Mouse (Mus musculus) forebrain, postnatal 0 days (tissue): ENCODE results near the gene Phc3. TPM values are rescaled to one million over a fixed set of nuclear protein-coding genes. Genes with fewer than 3 reads are reported as not detected.
"Not testable (repeated sequence)": the region's sequence is repeated elsewhere in the genome, so short reads cannot be mapped to it uniquely, and the experiment has no call there.

Experiments
- ATAC-seq: fragments of 200-750 bp; cut with Nextera tagmentation; 2 replicates; pipeline ENCODE4 v1.8.0; 2017; ENCODE audit warnings: mild to moderate bottlenecking, moderate library complexity
- DNase-seq: peaks from one replicate; pipeline ENCODE4 v3.0.0-alpha.2; 2015
- H3K27ac ChIP-seq: fragments of 300-500 bp; sonication (generic); 2 replicates; pipeline ENCODE4 v1.5.1; 2014; ENCODE audit warnings: low read depth, mild to moderate bottlenecking, antibody characterized with exemption, low read length, moderate library complexity, mixed read lengths
- H3K27me3 ChIP-seq: fragments of 300-500 bp; sonication (generic); 2 replicates; pipeline ENCODE4 v1.6.1; 2014; ENCODE audit warnings: mild to moderate bottlenecking, low read length, mixed read lengths; ENCODE audit not compliant: insufficient read depth
- H3K36me3 ChIP-seq: fragments of 300-500 bp; sonication (generic); 2 replicates; pipeline ENCODE4 v1.6.1; 2014; ENCODE audit warnings: mild to moderate bottlenecking, moderate library complexity; ENCODE audit not compliant: insufficient read depth
- H3K4me1 ChIP-seq: fragments of 300-500 bp; sonication (generic); 2 replicates; pipeline ENCODE4 v1.6.1; 2014; ENCODE audit warnings: antibody characterized with exemption; ENCODE audit not compliant: insufficient read depth
- H3K4me2 ChIP-seq: fragments of 300-500 bp; sonication (generic); 2 replicates; pipeline ENCODE4 v1.6.1; 2014; ENCODE audit warnings: low read depth, mild to moderate bottlenecking, moderate library complexity
- H3K4me3 ChIP-seq: fragments of 300-500 bp; sonication (generic); 2 replicates; pipeline ENCODE4 v1.5.1; 2014; ENCODE audit warnings: low read depth, low read length, mixed read lengths
- H3K9ac ChIP-seq: fragments of 300-500 bp; sonication (generic); 2 replicates; pipeline ENCODE4 v1.6.1; 2014; ENCODE audit warnings: mild to moderate bottlenecking
- H3K9me3 ChIP-seq: fragments of 300-500 bp; sonication (generic); 2 replicates; pipeline ENCODE4 v1.6.1; 2016; ENCODE audit warnings: low read length
- CTCF ChIP-seq: sonication (generic); IDR thresholded peaks from 2 replicates; pipeline ENCODE4 v1.5.1; 2016; ENCODE audit warnings: antibody characterized with exemption, control low read depth, low read depth
- WGBS: fragments of 180-500 bp; shearing (Covaris S2); extraction: QIAGEN DNeasy Blood & Tissue Kit; methylation state at CpG from one replicate; pipeline ENCODE4 v1.1.7; 2014; 5-methylcytosine and 5-hydroxymethylcytosine counted together
- polyA plus RNA-seq: library from polyadenylated mRNA; unstranded; fragments of >200 nt; fragmentation: Nextera tagmentation; extraction: Ambion mirVana; gene quantifications from 2 replicates; pipeline ENCODE4 v1.2.1, GENCODE M21; 2015
- total RNA-seq: library from RNA; depleted of rRNA; stranded (reverse); fragments of >200 nt; gene quantifications from 2 replicates; pipeline ENCODE4 v1.2.3, GENCODE M21; 2014

Phc3 gene
- total and polyA plus RNA-seq, 2 experiments from 2014 or later: 6.0 to 26.2 TPM

DNA sequence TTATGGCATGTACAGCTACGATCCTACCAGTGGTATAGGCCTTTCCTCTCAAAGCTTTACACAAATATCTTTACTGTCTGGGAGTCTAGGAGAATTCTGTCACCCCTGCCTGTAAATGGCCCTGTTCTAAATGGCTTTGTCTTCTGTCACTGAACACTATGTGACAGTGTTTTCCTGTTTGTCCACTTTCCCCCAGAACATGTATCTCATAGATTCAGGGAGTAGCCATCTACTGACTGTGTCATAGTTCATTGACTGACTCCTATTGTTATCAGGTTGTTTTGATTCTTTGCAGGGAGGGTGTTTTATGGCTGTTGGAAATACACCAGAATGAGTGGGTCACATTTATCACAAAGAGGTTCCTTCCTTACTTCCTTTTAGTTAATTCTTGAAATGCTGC, 99.2 kb downstream of the Phc3 start:
- no peak overlapping the region for H3K9ac ChIP-seq
- DNase-seq: no peak
- no peaks in the 10 kb centered on the region for H3K27me3 ChIP-seq
- 95% methylated on average over 1 of the region's 1 CpGs for WGBS
- H3K9me3 ChIP-seq: no peaks in the 10 kb centered on the region
- no peak for ATAC-seq
- TF ChIP-seq CTCF: no peak
- H3K36me3 ChIP-seq: no peaks in the 10 kb centered on the region
- H3K27ac ChIP-seq: no peak overlapping the region
- no peaks in the 10 kb centered on the region for H3K4me1 ChIP-seq
- H3K4me3 ChIP-seq: no peak overlapping the region
- no peak overlapping the region for H3K4me2 ChIP-seq

DNA sequence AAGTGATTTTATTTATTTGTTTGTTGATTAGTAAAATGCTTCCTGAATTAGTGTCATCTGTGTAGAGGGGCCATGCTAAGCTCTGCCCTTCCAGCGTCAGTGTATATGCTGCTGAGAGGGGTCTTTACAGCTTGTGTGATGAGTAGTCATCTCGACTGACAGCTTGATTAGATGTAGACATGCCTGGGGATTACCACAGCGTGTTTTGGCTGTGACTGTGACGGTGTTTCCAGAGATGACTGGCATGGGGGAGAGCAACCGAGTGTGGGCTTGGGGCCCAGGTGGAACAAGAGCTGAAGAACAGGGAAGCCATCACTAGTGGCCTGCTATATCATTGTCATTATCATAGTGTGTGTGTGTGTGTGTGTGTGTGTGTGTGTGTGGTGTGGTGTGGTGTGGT, 100.6 kb downstream of the Phc3 start:
- no peak overlapping the region for H3K4me2 ChIP-seq
- H3K27ac ChIP-seq: no peak overlapping the region
- H3K4me3 ChIP-seq: no peak overlapping the region
- 74% methylated on average over 5 of the region's 5 CpGs for WGBS
- no peaks in the 10 kb centered on the region for H3K36me3 ChIP-seq
- H3K9me3 ChIP-seq: no peaks in the 10 kb centered on the region
- H3K4me1 ChIP-seq: no peaks in the 10 kb centered on the region
- H3K27me3 ChIP-seq: no peaks in the 10 kb centered on the region
- no peak for DNase-seq
- TF ChIP-seq CTCF: no peak
- no peak overlapping the region for H3K9ac ChIP-seq
- no peak for ATAC-seq

DNA sequence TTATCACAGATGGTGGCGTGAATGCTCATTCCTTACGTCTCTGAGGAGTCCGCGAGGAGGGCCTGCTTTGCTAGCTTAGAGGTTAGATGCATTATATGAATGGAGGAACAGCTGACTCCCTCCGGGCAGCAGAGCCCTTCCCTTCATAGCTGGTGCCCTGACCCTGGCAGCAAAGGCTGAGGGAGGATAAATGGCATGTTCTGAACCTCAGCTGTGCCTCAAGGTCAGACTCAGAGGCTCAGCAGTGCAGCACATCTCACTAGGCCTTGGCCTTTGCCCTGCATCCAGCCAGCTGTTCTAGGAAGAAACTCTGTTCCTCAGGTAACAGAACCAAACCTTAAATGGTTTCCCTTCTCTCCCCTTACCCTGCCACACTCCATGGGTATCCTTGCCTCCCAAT, 101.0 kb downstream of the Phc3 start:
- no peak overlapping the region for H3K4me2 ChIP-seq
- H3K27ac ChIP-seq: no peak overlapping the region
- WGBS: 80% methylated on average over 5 of the region's 5 CpGs

DNA sequence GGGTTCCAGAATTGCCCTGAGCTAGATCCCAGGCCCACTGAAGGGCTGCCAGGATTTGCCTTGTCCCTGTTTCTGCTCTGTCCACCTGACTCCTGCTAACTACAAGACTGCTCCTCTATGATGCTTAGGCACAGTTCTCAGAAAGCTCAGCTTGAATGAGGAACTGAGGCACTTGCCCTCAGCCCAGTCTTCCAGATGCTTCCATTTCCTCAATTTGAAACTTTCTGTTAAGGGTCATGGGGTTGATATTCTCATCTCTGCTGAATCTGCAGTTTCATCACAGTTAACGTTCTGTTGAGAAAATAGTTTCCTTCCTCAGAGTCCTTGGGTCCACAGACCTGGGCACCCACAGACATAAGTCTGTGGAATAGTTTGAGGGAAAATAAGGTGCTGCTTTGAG, 104.6 kb downstream of the Phc3 start:
- Histone ChIP-seq H3K27ac (no peak overlapping the region), H3K4me2 (no peak overlapping the region), H3K9me3 (no peaks in the 10 kb centered on the region), H3K27me3 (no peaks in the 10 kb centered on the region), H3K9ac (no peak overlapping the region), H3K4me3 (no peak overlapping the region), H3K36me3 (no peaks in the 10 kb centered on the region), H3K4me1 (no peaks in the 10 kb centered on the region)
- DNase-seq (no peak), ATAC-seq (no peak)
- no peak for TF ChIP-seq CTCF
- 80% methylated on average over 1 of the region's 1 CpGs for WGBS

More for the DNA sequence above, 101.0 kb downstream of the Phc3 start:
- DNase-seq (no peak), ATAC-seq (no peak)
- H3K4me3 ChIP-seq: no peak overlapping the region
- H3K36me3 ChIP-seq: no peaks in the 10 kb centered on the region
- no peak overlapping the region for H3K9ac ChIP-seq
- no peaks in the 10 kb centered on the region for H3K27me3 ChIP-seq
- H3K4me1 ChIP-seq: no peaks in the 10 kb centered on the region
- H3K9me3 ChIP-seq: no peaks in the 10 kb centered on the region
- TF ChIP-seq CTCF: no peak

DNA sequence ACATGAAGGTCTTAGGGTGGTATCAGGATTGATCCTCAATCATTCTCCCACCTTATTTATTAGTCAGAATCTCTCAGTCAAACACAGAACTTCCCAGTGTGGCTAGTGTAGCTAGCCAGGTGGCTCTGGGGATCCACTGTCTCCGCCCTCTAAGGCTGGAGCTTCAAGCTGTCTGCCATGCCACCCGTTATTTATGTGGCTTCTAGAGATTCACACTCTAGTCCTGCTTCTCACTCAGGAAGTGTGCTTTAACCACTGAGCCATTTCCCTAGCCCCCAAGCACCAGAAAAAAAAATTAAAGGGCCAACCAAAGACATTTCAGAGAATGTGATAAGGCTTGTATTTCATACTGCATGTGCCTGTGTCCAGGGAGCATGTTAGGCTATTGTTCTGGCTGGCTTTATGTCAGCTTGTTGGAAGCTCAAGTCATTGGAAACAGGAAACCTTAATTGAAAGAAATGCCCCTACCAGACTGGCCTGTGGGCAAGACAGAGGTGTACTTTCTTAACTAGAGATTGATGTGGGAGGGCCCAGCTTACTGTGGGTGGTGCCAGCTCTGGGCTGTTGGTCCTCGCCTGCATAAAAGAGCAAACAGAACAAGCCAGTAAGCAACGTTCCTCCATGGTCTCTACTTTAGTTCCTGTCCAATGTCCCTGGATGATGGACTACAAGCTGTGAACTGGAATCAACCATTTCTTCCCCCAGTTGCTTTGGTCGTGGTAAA, 105.3 kb downstream of the Phc3 start:
- TF ChIP-seq CTCF: no peak
- WGBS: 78% methylated on average over 5 of the region's 5 CpGs
- no peaks in the 10 kb centered on the region for H3K4me1 ChIP-seq

DNA sequence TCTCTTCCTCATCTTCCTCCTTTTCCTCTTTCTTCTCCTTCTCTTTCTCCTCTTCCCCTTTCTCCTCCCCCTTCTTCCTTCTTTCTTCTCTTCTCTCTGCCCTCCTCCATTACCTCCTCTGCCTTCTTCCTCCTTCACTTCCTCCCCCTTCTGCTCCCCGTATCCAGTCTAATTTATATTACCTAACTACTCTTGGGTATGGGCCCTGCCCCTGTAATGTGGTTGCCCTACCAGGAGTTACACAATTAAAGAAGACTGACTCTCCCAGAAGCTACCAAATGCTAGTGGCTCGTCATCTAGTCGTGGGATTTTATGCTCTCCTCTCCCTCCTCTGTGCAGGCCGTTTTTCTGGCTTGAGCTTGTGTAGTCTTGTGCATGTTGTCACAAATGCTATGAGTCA, 108.5 kb downstream of the Phc3 start:
- Histone ChIP-seq H3K4me3 (no peak overlapping the region), H3K27ac (no peak overlapping the region), H3K9me3 (no peaks in the 10 kb centered on the region), H3K27me3 (no peaks in the 10 kb centered on the region), H3K4me1 (no peaks in the 10 kb centered on the region), H3K36me3 (no peaks in the 10 kb centered on the region), H3K9ac (no peak overlapping the region), H3K4me2 (no peak overlapping the region)
- ATAC-seq: no peak
- DNase-seq: no peak
- WGBS: 87% methylated on average over 4 of the region's 4 CpGs
- TF ChIP-seq CTCF: no peak

More for the DNA sequence above, 105.3 kb downstream of the Phc3 start:
- ATAC-seq (no peak), DNase-seq (no peak)
- no peak overlapping the region for H3K4me3 ChIP-seq
- H3K9me3 ChIP-seq: no peaks in the 10 kb centered on the region
- H3K9ac ChIP-seq: no peak overlapping the region
- H3K36me3 ChIP-seq: no peaks in the 10 kb centered on the region
- H3K27me3 ChIP-seq: no peaks in the 10 kb centered on the region
- H3K4me2 ChIP-seq: no peak overlapping the region
- no peak overlapping the region for H3K27ac ChIP-seq

DNA sequence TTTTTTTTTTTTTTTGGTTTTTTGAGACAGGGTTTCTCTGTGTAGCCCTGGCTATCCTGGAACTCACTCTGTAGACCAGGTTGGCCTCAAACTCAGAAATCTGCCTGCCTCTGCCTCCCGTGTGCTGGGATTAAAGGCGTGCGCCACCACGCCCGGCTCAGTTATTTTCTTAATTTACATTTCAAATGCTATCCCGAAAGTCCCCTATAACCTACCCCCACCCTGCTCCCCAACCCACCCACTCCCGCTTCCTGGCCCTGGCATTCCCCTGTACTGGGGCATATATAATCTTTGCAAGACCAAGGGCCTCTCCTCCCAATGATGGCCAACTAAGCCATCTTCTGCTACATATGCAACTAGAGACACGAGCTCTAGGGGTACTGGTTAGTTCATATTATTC, 109.6 kb downstream of the Phc3 start:
- ATAC-seq, H3K4me1 ChIP-seq, H3K27me3 ChIP-seq, H3K4me3 ChIP-seq, H3K36me3 ChIP-seq, H3K4me2 ChIP-seq, DNase-seq, H3K9me3 ChIP-seq, H3K27ac ChIP-seq, H3K9ac ChIP-seq: not testable (repeated sequence)
- WGBS: 94% methylated on average over 8 of the region's 8 CpGs
